Mouse (Mus musculus): ENCODE data around the gene Rabl6.

GRCm38 (mm10) chr2:25561946-25562345 lies 46.4 kb downstream of the Rabl6 start:
- TF ChIP-seq EP300 (IDR thresholded peaks at IDR 0.05; ENCODE audit: low read depth) (no peak), CTCF (IDR thresholded peaks at IDR 0.05; ENCODE audit: low read depth) (no peak)

Data from liver, postnatal 0 days (tissue).